Mouse (Mus musculus) MEL (cell line): ENCODE measurements around the gene Cdk2ap2. TPM values are rescaled to one million over a fixed set of nuclear protein-coding genes. Genes with fewer than 3 reads are reported as not detected.

Experiments used
- DNase-seq: peaks from one replicate; pipeline ENCODE4 v3.0.0; 2011; ENCODE audit warnings: low read depth, low spot score
- H3K27ac ChIP-seq: 2 replicates; pipeline ENCODE4 v1.5.1; 2012; ENCODE audit warnings: low read depth, mild to moderate bottlenecking, control low read depth, low read length, moderate library complexity; ENCODE audit not compliant: control insufficient read depth
- H3K27me3 ChIP-seq, 2 experiments: fragments of 150-350 bp in 1 of 2; sonication (generic) in 1 of 2; 2 replicates each; pipeline ENCODE4 v1.6.1; 2012; ENCODE audit warnings: low read length in 2 of 2, mild to moderate bottlenecking in 2 of 2, improper control_type of control experiment in 1 of 2, moderate library complexity in 1 of 2; ENCODE audit not compliant: insufficient read depth in 2 of 2, control insufficient read depth in 1 of 2
- H3K36me3 ChIP-seq, 2 experiments: 2 replicates each; pipeline ENCODE4 v1.6.1; 2012 to 2014; ENCODE audit warnings: low read length in 2 of 2, improper control_type of control experiment in 1 of 2, inconsistent platforms in 1 of 2, mild to moderate bottlenecking in 1 of 2; ENCODE audit not compliant: insufficient read depth in 2 of 2, control insufficient read depth in 1 of 2
- H3K4me1 ChIP-seq, 2 experiments: fragments of 150-350 bp in 1 of 2; sonication (generic) in 1 of 2; 2 replicates each; pipeline ENCODE4 v1.6.1; 2012; ENCODE audit warnings: low read length in 2 of 2, improper control_type of control experiment in 1 of 2, mild to moderate bottlenecking in 1 of 2; ENCODE audit not compliant: insufficient read depth in 2 of 2, control insufficient read depth in 1 of 2
- H3K4me3 ChIP-seq, 2 experiments: fragments of 150-350 bp in 1 of 2; sonication (generic) in 1 of 2; 2 replicates each; pipeline ENCODE4 v1.5.1; 2012; ENCODE audit warnings: low read depth in 2 of 2, low read length in 2 of 2, mild to moderate bottlenecking in 2 of 2, moderate library complexity in 2 of 2, control low read depth in 1 of 2, improper control_type of control experiment in 1 of 2; ENCODE audit not compliant: control insufficient read depth in 1 of 2, insufficient read depth in 1 of 2
- H3K79me2 ChIP-seq: 2 replicates; pipeline ENCODE4 v1.6.1; 2012; ENCODE audit warnings: mild to moderate bottlenecking, low read length, moderate library complexity; ENCODE audit not compliant: control insufficient read depth, poor library complexity, insufficient read depth
- H3K9ac ChIP-seq: 2 replicates; pipeline ENCODE4 v1.6.1; 2012; ENCODE audit warnings: low read depth, mild to moderate bottlenecking, control low read depth, low read length, moderate library complexity; ENCODE audit not compliant: control insufficient read depth, poor library complexity, severe bottlenecking
- H3K9me3 ChIP-seq: fragments of 150-350 bp; sonication (generic); replicated peaks from 2 replicates; pipeline ENCODE4 v1.6.1; 2012; ENCODE audit warnings: mild to moderate bottlenecking, low read length, improper control_type of control experiment, moderate library complexity; ENCODE audit not compliant: insufficient read depth
- BHLHE40 ChIP-seq: IDR thresholded peaks from 2 replicates; pipeline ENCODE4 v1.6.1; 2012; ENCODE audit warnings: low read depth, mild to moderate bottlenecking, inconsistent platforms, low read length, improper control_type of control experiment, borderline replicate concordance
- CHD1 ChIP-seq: IDR thresholded peaks from 2 replicates; pipeline ENCODE4 v1.6.1; 2012; ENCODE audit warnings: low read depth, mild to moderate bottlenecking, inconsistent platforms, low read length, improper control_type of control experiment
- ELF1 ChIP-seq: IDR thresholded peaks from 2 replicates; pipeline ENCODE4 v1.6.1; 2014; ENCODE audit warnings: low read depth, mild to moderate bottlenecking, inconsistent platforms, low read length, improper control_type of control experiment, moderate library complexity
- EP300 ChIP-seq, 2 experiments: IDR thresholded peaks; 2 replicates each; pipeline ENCODE4 v1.6.1; 2011; ENCODE audit warnings: improper control_type of control experiment in 2 of 2, low read length in 2 of 2, low read depth in 1 of 2, mild to moderate bottlenecking in 1 of 2
- ETS1 ChIP-seq: IDR thresholded peaks from 2 replicates; pipeline ENCODE4 v1.6.1; 2012; ENCODE audit warnings: low read depth, mild to moderate bottlenecking, inconsistent platforms, low read length, improper control_type of control experiment, moderate library complexity
- MAX ChIP-seq: IDR thresholded peaks from 2 replicates; pipeline ENCODE4 v1.6.1; 2011; ENCODE audit warnings: low read length, improper control_type of control experiment
- MXI1 ChIP-seq: IDR thresholded peaks from 2 replicates; pipeline ENCODE4 v1.6.1; 2011; ENCODE audit warnings: mild to moderate bottlenecking, low read depth, low read length, improper control_type of control experiment
- MYB ChIP-seq: IDR thresholded peaks from 2 replicates; pipeline ENCODE4 v1.6.1; 2011; ENCODE audit warnings: mild to moderate bottlenecking, low read depth, low read length, improper control_type of control experiment
- SIN3A ChIP-seq: IDR thresholded peaks from 2 replicates; pipeline ENCODE4 v1.6.1; 2012; ENCODE audit warnings: low read length, improper control_type of control experiment, inconsistent platforms
- TCF12 ChIP-seq: IDR thresholded peaks from 2 replicates; pipeline ENCODE4 v1.6.1; 2014; ENCODE audit warnings: low read depth, mild to moderate bottlenecking, inconsistent platforms, low read length, improper control_type of control experiment, moderate library complexity
- USF1 ChIP-seq: IDR thresholded peaks from 2 replicates; pipeline ENCODE4 v1.6.1; 2014; ENCODE audit warnings: low read depth, mild to moderate bottlenecking, inconsistent platforms, low read length, improper control_type of control experiment, moderate library complexity
- USF2 ChIP-seq, 2 experiments: IDR thresholded peaks; 2 replicates each; pipeline ENCODE4 v1.6.1; 2011 to 2012; ENCODE audit warnings: improper control_type of control experiment in 2 of 2, low read length in 2 of 2, borderline replicate concordance in 1 of 2, inconsistent platforms in 1 of 2, low read depth in 1 of 2, mild to moderate bottlenecking in 1 of 2; ENCODE audit not compliant: insufficient read depth in 1 of 2
- ZKSCAN1 ChIP-seq: IDR thresholded peaks from 2 replicates; pipeline ENCODE4 v1.6.1; 2012; ENCODE audit warnings: low read depth, mild to moderate bottlenecking, inconsistent platforms, low read length, improper control_type of control experiment, moderate library complexity
- ZNF384 ChIP-seq: IDR thresholded peaks from 2 replicates; pipeline ENCODE4 v1.6.1; 2012; ENCODE audit warnings: low read depth, mild to moderate bottlenecking, inconsistent platforms, low read length, improper control_type of control experiment
- polyA plus RNA-seq, 2 experiments: library from polyadenylated mRNA; stranded (reverse) in 1 of 2; unstranded in 1 of 2; fragments of >175 nt in 1 of 2; fragments of >200 nt in 1 of 2; gene quantifications; 2 replicates each; pipeline versions ENCODE4 v1.2.1 to v1.2.4; 2012; ENCODE audit warnings: low replicate concordance in 2 of 2, low read depth in 1 of 2; ENCODE audit not compliant: insufficient read length in 2 of 2, insufficient read depth in 1 of 2, missing spikeins in 1 of 2
- total RNA-seq: library from RNA; depleted of rRNA; stranded (reverse); fragments of 300-350 nt; gene quantifications from 2 replicates; pipeline ENCODE4 v1.2.3, GENCODE M21; 2012

The Cdk2ap2 gene
- total and polyA plus RNA-seq, 3 experiments = 53.5 to 97.6 TPM; not detected in 1

DNA sequence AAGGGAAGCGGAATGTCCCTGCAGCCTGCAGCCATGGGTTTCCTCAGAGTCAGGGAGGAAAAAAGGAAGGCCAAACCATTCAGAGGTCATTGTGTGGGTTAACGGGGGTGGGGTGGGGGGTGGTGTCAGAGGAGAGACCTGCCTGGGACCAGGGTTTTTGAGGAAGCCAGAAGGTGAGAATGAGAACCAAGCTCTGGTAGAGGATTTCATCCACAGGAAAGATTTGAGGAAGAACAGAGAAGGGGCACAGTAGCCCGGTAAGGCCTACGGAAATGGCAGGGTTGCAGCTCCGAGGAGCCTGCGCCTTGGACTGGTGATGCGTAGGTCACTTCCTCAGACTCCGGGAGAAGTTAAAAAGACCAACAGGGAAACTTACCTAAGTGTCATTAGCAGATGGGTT is 26.2 kb upstream of the Cdk2ap2 start:
- no peaks in the 10 kb centered on the region for H3K9me3 ChIP-seq
- no peak overlapping the region for H3K27ac ChIP-seq
- H3K4me3 ChIP-seq = no peak overlapping the region
- TF ChIP-seq EP300 (IDR thresholded peaks at IDR 0.05; ENCODE audit: low read depth in 1 of 2, low read length in 2 of 2) = no peak
- TF ChIP-seq MYB = no peak
- TF ChIP-seq TCF12 = no peak
- TF ChIP-seq SIN3A = no peak
- TF ChIP-seq ETS1 = no peak
- no peak for TF ChIP-seq ELF1
- no peak for TF ChIP-seq ZKSCAN1
- no peak for TF ChIP-seq MAX
- no peak for TF ChIP-seq BHLHE40
- TF ChIP-seq USF1 = no peak
- TF ChIP-seq ZNF384 = no peak
- no peak for TF ChIP-seq USF2 (IDR thresholded peaks at IDR 0.05; ENCODE audit: borderline replicate concordance in 1 of 2, insufficient read depth in 1 of 2, low read depth in 1 of 2, low read length in 2 of 2)
- no peak for TF ChIP-seq MXI1
- H3K36me3 ChIP-seq = no peaks in the 10 kb centered on the region
- H3K27me3 ChIP-seq = peaks cover 9% of the 10 kb centered on the region in 2 experiments
- no peaks in the 10 kb centered on the region for H3K4me1 ChIP-seq
- no peaks in the 10 kb centered on the region for H3K79me2 ChIP-seq
- no peak for DNase-seq
- no peak overlapping the region for H3K9ac ChIP-seq

DNA sequence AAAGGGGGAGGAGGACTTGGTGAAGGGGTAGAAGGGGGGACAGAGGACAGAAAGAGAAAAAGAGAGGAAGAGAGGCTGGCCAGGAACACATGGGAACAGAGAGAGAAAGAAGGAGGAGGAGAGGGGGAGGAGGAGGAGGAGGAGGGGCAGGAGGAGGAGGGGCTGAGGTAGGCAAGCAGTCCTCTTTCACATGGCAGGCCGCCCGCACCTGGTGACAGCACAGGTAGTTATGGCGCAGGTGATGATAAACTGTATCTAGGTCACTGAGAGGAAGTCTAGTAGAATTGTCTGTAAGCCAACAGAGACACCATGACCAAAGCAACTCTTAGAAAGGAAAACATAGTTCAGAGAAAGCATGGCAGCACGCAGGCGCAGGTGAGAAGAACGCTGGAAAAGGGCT is 25.6 kb upstream of the Cdk2ap2 start:
- no peaks in the 10 kb centered on the region for H3K4me1 ChIP-seq
- TF ChIP-seq CHD1 = no peak
- no peak for TF ChIP-seq EP300 (IDR thresholded peaks at IDR 0.05; ENCODE audit: low read depth in 1 of 2, low read length in 2 of 2)
- TF ChIP-seq MYB = no peak
- TF ChIP-seq, all 39 proteins: peak for 0
- H3K27ac ChIP-seq = no peak overlapping the region
- DNase-seq = no peak
- H3K27me3 ChIP-seq = peaks cover 9% of the 10 kb centered on the region in 2 experiments
- no peaks in the 10 kb centered on the region for H3K36me3 ChIP-seq
- H3K4me3 ChIP-seq = no peak overlapping the region
- no peaks in the 10 kb centered on the region for H3K79me2 ChIP-seq
- H3K9me3 ChIP-seq = no peaks in the 10 kb centered on the region
- H3K9ac ChIP-seq = no peak overlapping the region
